Mouse (Mus musculus): ENCODE measurements around the gene Ccl9. TPM values are rescaled to one million over a fixed set of nuclear protein-coding genes. Genes with fewer than 3 reads are reported as not detected.
"Not testable (repeated sequence)": the region's sequence is repeated elsewhere in the genome, so short reads cannot be mapped to it uniquely, and the experiment has no call there.

The Ccl9 gene
- polyA plus RNA-seq, 1 experiment from 2014 or later = 4.1 TPM

GRCm38 (mm10) chr11:83562311-83562887 is 16.0 kb downstream of the Ccl9 start:
- WGBS = 68% methylated on average over 6 of the region's 6 CpGs
- TF ChIP-seq CTCF (IDR thresholded peaks at IDR 0.05; ENCODE audit: low read depth) = no peak
- no peak for ATAC-seq (replicated peaks; ENCODE audit: low FRiP score, low read depth)

GRCm38 (mm10) chr11:83560405-83560804 is 18.0 kb downstream of the Ccl9 start:
- no peaks in the 10 kb centered on the region for H3K36me3 ChIP-seq (ENCODE audit: insufficient read depth, low read length)
- no peak for ATAC-seq (replicated peaks; ENCODE audit: low FRiP score, low read depth)
- no peaks in the 10 kb centered on the region for H3K9me3 ChIP-seq (replicated peaks; ENCODE audit: low read length)
- WGBS = 74% methylated on average over 6 of the region's 6 CpGs
- no peak overlapping the region for H3K27ac ChIP-seq
- H3K9ac ChIP-seq (ENCODE audit: low read depth, low read length) = no peak overlapping the region
- H3K27me3 ChIP-seq (ENCODE audit: insufficient read depth, low read length) = no peaks in the 10 kb centered on the region
- no peak overlapping the region for H3K4me2 ChIP-seq (ENCODE audit: low read length)
- H3K4me1 ChIP-seq (replicated peaks; ENCODE audit: insufficient read depth, low read length) = no peaks in the 10 kb centered on the region
- no peak for DNase-seq (ENCODE audit: low spot score)
- no peak overlapping the region for H3K4me3 ChIP-seq (replicated peaks; ENCODE audit: low read depth, low read length)
- TF ChIP-seq CTCF (IDR thresholded peaks at IDR 0.05; ENCODE audit: low read depth) = no peak

More at GRCm38 (mm10) chr11:83562311-83562887, 16.0 kb downstream of the Ccl9 start:
- no peak for DNase-seq (ENCODE audit: low spot score)
- H3K4me2 ChIP-seq (ENCODE audit: low read length) = no peak overlapping the region
- no peak overlapping the region for H3K27ac ChIP-seq
- H3K4me1 ChIP-seq (replicated peaks; ENCODE audit: insufficient read depth, low read length) = no peaks in the 10 kb centered on the region
- H3K4me3 ChIP-seq (replicated peaks; ENCODE audit: low read depth, low read length) = no peak overlapping the region
- H3K36me3 ChIP-seq (ENCODE audit: insufficient read depth, low read length) = no peaks in the 10 kb centered on the region
- no peaks in the 10 kb centered on the region for H3K9me3 ChIP-seq (replicated peaks; ENCODE audit: low read length)
- H3K9ac ChIP-seq (ENCODE audit: low read depth, low read length) = no peak overlapping the region
- no peaks in the 10 kb centered on the region for H3K27me3 ChIP-seq (ENCODE audit: insufficient read depth, low read length)

- 34% methylated on average over 10 of the region's 10 CpGs for WGBS
- Histone ChIP-seq H3K9me3 (replicated peaks; ENCODE audit: low read length) (no peaks in the 10 kb centered on the region), H3K27ac (no peak overlapping the region), H3K4me1 (replicated peaks; ENCODE audit: insufficient read depth, low read length) (no peaks in the 10 kb centered on the region), H3K36me3 (ENCODE audit: insufficient read depth, low read length) (no peaks in the 10 kb centered on the region), H3K9ac (ENCODE audit: low read depth, low read length) (no peak overlapping the region), H3K27me3 (ENCODE audit: insufficient read depth, low read length) (no peaks in the 10 kb centered on the region), H3K4me3 (replicated peaks; ENCODE audit: low read depth, low read length) (no peak overlapping the region), H3K4me2 (ENCODE audit: low read length) (no peak overlapping the region)
- no peak for DNase-seq (ENCODE audit: low spot score)
- no peak for TF ChIP-seq CTCF (IDR thresholded peaks at IDR 0.05; ENCODE audit: low read depth)
- no peak for ATAC-seq (replicated peaks; ENCODE audit: low FRiP score, low read depth)
These were observed 21.4 kb downstream of the Ccl9 start for GRCm38 (mm10) chr11:83557074-83557473.

GRCm38 (mm10) chr11:83556085-83556781 is 22.2 kb downstream of the Ccl9 start:
- H3K9ac ChIP-seq (ENCODE audit: low read depth, low read length) = no peak overlapping the region
- no peak overlapping the region for H3K27ac ChIP-seq
- no peaks in the 10 kb centered on the region for H3K4me1 ChIP-seq (replicated peaks; ENCODE audit: insufficient read depth, low read length)
- H3K27me3 ChIP-seq (ENCODE audit: insufficient read depth, low read length) = no peaks in the 10 kb centered on the region
- peak; percentile 90 for DNase-seq (ENCODE audit: low spot score)
- H3K4me2 ChIP-seq (ENCODE audit: low read length) = no peak overlapping the region
- ATAC-seq (replicated peaks; ENCODE audit: low FRiP score, low read depth) = no peak; the same call in 1 of the 2 replicates
- no peaks in the 10 kb centered on the region for H3K36me3 ChIP-seq (ENCODE audit: insufficient read depth, low read length)
- peak; percentile 88 for TF ChIP-seq CTCF (IDR thresholded peaks at IDR 0.05; ENCODE audit: low read depth)
- no peak overlapping the region for H3K4me3 ChIP-seq (replicated peaks; ENCODE audit: low read depth, low read length)
- WGBS = 28% methylated on average over 8 of the region's 8 CpGs
- H3K9me3 ChIP-seq (replicated peaks; ENCODE audit: low read length) = no peaks in the 10 kb centered on the region

GRCm38 (mm10) chr11:83551668-83552067 is 26.8 kb downstream of the Ccl9 start:
- Histone ChIP-seq H3K4me3 (replicated peaks; ENCODE audit: low read depth, low read length) (no peak overlapping the region), H3K4me2 (ENCODE audit: low read length) (no peak overlapping the region), H3K9me3 (replicated peaks; ENCODE audit: low read length) (no peaks in the 10 kb centered on the region), H3K27me3 (ENCODE audit: insufficient read depth, low read length) (no peaks in the 10 kb centered on the region), H3K9ac (ENCODE audit: low read depth, low read length) (no peak overlapping the region), H3K27ac (no peak overlapping the region), H3K36me3 (ENCODE audit: insufficient read depth, low read length) (no peaks in the 10 kb centered on the region), H3K4me1 (replicated peaks; ENCODE audit: insufficient read depth, low read length) (no peaks in the 10 kb centered on the region)
- no peak for TF ChIP-seq CTCF (IDR thresholded peaks at IDR 0.05; ENCODE audit: low read depth)
- WGBS = 81% methylated on average over 5 of the region's 5 CpGs
- no peak for ATAC-seq (replicated peaks; ENCODE audit: low FRiP score, low read depth)
- no peak for DNase-seq (ENCODE audit: low spot score)

- 89% methylated on average over 7 of the region's 7 CpGs for WGBS
- H3K4me2 ChIP-seq (ENCODE audit: low read length); H3K4me3 ChIP-seq (replicated peaks; ENCODE audit: low read depth, low read length); ATAC-seq (replicated peaks; ENCODE audit: low FRiP score, low read depth); H3K27ac ChIP-seq; H3K4me1 ChIP-seq (replicated peaks; ENCODE audit: insufficient read depth, low read length); DNase-seq (ENCODE audit: low spot score); H3K9me3 ChIP-seq (replicated peaks; ENCODE audit: low read length); H3K36me3 ChIP-seq (ENCODE audit: insufficient read depth, low read length); H3K27me3 ChIP-seq (ENCODE audit: insufficient read depth, low read length); H3K9ac ChIP-seq (ENCODE audit: low read depth, low read length): not testable (repeated sequence)
These were observed 27.4 kb downstream of the Ccl9 start for GRCm38 (mm10) chr11:83551037-83551436.

Data from kidney, postnatal 0 days (tissue).